Mouse (Mus musculus) embryonic facial prominence, embryonic 10.5 days (tissue): ENCODE results near the gene Dpf3. TPM values are rescaled to one million over a fixed set of nuclear protein-coding genes. Genes with fewer than 3 reads are reported as not detected.

ENCODE experiments used
- DNase-seq: peaks from one replicate; pipeline ENCODE4 v3.0.0-alpha.2; 2017; ENCODE audit warnings: low spot score
- H3K27ac ChIP-seq: fragments of 300-500 bp; sonication (generic); replicated peaks from 2 replicates; pipeline ENCODE4 v1.5.1; 2016; ENCODE audit warnings: mild to moderate bottlenecking
- H3K27me3 ChIP-seq: fragments of 300-500 bp; sonication (generic); replicated peaks from 2 replicates; pipeline ENCODE4 v1.6.1; 2016; ENCODE audit warnings: low read depth, mild to moderate bottlenecking; ENCODE audit not compliant: poor library complexity, severe bottlenecking
- H3K36me3 ChIP-seq: fragments of 300-500 bp; sonication (generic); replicated peaks from 2 replicates; pipeline ENCODE4 v1.6.1; 2016; ENCODE audit warnings: mild to moderate bottlenecking, moderate library complexity
- H3K4me1 ChIP-seq: fragments of 300-500 bp; sonication (generic); 2 replicates; pipeline ENCODE4 v1.6.1; 2016
- H3K4me3 ChIP-seq: fragments of 300-500 bp; sonication (generic); 2 replicates; pipeline ENCODE4 v1.5.1; 2016; ENCODE audit warnings: mild to moderate bottlenecking, moderate library complexity
- H3K9me3 ChIP-seq: fragments of 300-500 bp; sonication (generic); 2 replicates; pipeline ENCODE4 v1.6.1; 2016; ENCODE audit warnings: mild to moderate bottlenecking
- WGBS: fragments of 180-500 bp; shearing (Covaris S2); methylation state at CpG from one replicate; pipeline ENCODE4 v1.1.7; 2016; 5-methylcytosine and 5-hydroxymethylcytosine counted together
- polyA plus RNA-seq: library from polyadenylated mRNA; unstranded; fragments of >200 nt; fragmentation: Nextera tagmentation; extraction: Ambion mirVana; gene quantifications from 2 replicates; pipeline ENCODE4 v1.2.1, GENCODE M21; 2016

Dpf3 gene
- polyA plus RNA-seq, 1 experiment from 2014 or later, result 2.8 TPM

DNA sequence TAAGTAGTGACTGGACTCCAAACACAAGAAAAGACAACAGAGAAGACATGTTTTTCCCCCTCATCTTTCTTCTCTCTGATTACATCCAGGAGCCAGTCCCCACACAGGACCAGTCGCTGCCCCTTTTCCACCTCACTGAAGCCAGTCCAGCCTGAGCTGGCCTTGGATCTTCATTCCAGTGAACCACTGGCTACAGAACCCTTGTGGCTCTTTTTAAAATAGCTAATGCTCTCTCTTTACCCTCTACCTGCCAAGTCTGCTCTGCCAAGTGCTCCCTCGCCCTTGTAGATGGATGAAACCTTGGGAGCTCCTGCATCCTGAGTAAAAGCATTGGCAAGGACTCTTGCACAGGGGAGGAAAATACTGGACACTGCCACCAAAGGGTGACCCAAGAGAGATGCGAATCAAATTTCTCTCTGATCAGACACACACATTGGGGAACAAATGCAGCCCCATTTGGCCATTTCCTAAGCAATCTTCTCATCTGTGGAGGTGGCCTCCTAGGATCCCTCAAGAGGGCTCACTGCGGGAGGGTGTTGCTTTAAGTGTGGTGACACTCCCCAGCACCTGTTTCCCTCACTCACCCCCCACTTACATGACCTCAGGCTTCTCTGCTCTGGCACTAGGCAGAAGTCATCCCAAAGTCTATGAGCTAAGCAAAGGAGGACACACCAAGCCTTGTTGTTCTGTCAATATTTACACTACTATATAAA lies 7.9 kb upstream of the Dpf3 start:
- H3K4me1 ChIP-seq, result peaks cover 17% of the 10 kb centered on the region
- DNase-seq, result no peak
- no peaks in the 10 kb centered on the region for H3K36me3 ChIP-seq
- WGBS, result 69% methylated on average over 4 of the region's 4 CpGs
- H3K27me3 ChIP-seq, result peaks cover 8% of the 10 kb centered on the region
- H3K9me3 ChIP-seq, result peaks cover 5% of the 10 kb centered on the region; the same call in 1 of the 2 replicates
- no peak overlapping the region for H3K27ac ChIP-seq
- H3K4me3 ChIP-seq, result no peak overlapping the region

DNA sequence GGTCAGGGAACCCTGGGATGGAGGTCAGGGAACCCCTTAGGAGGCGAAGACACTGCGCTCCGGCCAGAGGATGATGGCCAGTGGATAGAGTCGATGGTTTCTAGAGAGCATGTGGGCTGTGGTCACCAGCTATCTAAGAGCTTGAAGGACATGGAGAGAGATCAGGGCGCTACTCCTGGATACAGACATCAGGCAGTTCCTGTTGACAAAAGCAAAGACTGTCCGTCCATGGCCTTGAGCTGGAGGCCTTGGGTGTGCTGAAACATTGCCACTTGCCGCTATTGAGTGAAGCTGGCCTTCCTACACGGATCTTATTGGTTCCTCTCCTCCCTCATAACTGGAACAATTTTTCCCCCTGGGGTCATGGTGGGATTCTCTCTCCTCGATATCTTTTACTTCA lies 6.7 kb upstream of the Dpf3 start:
- WGBS, result 81% methylated on average over 9 of the region's 9 CpGs
- peaks cover 20% of the 10 kb centered on the region for H3K27me3 ChIP-seq
- peaks cover 5% of the 10 kb centered on the region; the same call in 1 of the 2 replicates for H3K9me3 ChIP-seq
- DNase-seq, result no peak
- no peaks in the 10 kb centered on the region for H3K36me3 ChIP-seq
- H3K4me1 ChIP-seq, result peaks cover 15% of the 10 kb centered on the region
- H3K27ac ChIP-seq, result no peak overlapping the region
- H3K4me3 ChIP-seq, result no peak overlapping the region

DNA sequence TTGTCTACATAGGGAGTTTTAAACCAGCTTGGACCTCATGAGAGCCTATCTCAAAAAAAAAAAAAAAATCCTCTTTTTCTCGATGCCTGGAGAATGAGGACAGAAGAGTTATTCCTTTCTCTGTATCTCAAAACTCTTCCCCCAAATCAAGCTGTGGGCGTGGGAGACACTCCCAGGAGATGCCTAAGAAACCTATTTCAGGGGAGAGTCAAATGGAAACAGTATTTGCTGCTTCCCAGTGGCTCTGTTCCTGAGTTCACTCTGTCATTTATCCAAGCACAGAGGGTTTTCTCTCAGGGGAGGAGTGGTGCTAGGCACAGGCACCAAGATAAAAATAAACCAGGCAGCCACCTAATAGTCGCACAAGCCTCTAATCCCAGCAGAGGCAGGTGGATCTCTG lies 5.3 kb upstream of the Dpf3 start:
- no peaks in the 10 kb centered on the region for H3K36me3 ChIP-seq
- peaks cover 32% of the 10 kb centered on the region for H3K27me3 ChIP-seq
- H3K4me1 ChIP-seq, result peaks cover 28% of the 10 kb centered on the region
- 83% methylated on average over 3 of the region's 3 CpGs for WGBS
- no peak for DNase-seq
- no peak overlapping the region for H3K4me3 ChIP-seq
- H3K9me3 ChIP-seq, result peaks cover 5% of the 10 kb centered on the region; the same call in 1 of the 2 replicates
- no peak overlapping the region for H3K27ac ChIP-seq

DNA sequence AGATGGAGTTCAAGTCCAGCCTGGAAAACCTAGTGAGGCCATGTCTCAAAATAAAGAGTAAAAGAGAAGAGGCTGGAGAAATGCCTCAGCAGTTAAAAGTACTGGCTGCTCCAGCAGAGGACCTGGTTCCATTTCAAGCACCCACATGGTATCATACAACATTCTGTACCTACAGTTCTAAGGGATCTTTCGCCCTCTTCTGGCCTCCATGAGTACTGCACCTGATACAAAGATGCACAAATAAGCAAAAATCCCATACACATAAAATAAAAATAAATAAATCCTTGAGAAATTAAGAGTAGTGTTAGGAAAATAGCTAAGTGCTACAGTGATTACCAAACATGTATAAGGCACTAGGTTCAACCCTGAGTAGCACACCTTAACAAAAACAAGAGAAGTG lies 4.1 kb upstream of the Dpf3 start:
- WGBS, result 35% methylated on average over 1 of the region's 1 CpGs

DNA sequence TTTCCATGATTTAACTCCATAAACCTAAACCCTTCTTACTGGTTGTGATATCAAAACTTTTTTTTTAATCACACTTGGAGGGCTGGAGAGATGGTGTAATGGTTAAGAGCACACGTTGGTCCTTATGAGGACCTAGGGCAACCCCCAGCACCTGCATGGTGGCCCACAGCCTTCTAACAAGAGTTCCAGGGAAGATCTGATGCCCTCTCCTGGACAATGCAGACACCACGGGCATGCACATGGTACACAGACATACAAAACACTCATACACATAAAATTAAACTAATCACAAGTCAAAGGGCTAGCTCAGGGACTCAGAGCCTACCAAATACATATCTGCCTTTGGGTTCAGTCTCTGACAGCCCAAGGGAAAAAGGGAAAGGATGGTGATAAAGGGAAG lies 2.2 kb upstream of the Dpf3 start:
- Histone ChIP-seq H3K27ac (no peak overlapping the region), H3K9me3 (peaks cover 5% of the 10 kb centered on the region; the same call in 1 of the 2 replicates), H3K4me3 (no peak overlapping the region), H3K4me1 (peaks cover 37% of the 10 kb centered on the region), H3K36me3 (no peaks in the 10 kb centered on the region), H3K27me3 (peaks cover 52% of the 10 kb centered on the region)
- DNase-seq, result no peak
- 35% methylated on average over 2 of the region's 2 CpGs for WGBS

More for the DNA sequence above, 4.1 kb upstream of the Dpf3 start:
- Histone ChIP-seq H3K36me3 (no peaks in the 10 kb centered on the region), H3K27me3 (peaks cover 34% of the 10 kb centered on the region), H3K9me3 (peaks cover 5% of the 10 kb centered on the region; the same call in 1 of the 2 replicates), H3K4me3 (no peak overlapping the region), H3K27ac (no peak overlapping the region), H3K4me1 (peaks cover 34% of the 10 kb centered on the region)
- DNase-seq, result no peak

DNA sequence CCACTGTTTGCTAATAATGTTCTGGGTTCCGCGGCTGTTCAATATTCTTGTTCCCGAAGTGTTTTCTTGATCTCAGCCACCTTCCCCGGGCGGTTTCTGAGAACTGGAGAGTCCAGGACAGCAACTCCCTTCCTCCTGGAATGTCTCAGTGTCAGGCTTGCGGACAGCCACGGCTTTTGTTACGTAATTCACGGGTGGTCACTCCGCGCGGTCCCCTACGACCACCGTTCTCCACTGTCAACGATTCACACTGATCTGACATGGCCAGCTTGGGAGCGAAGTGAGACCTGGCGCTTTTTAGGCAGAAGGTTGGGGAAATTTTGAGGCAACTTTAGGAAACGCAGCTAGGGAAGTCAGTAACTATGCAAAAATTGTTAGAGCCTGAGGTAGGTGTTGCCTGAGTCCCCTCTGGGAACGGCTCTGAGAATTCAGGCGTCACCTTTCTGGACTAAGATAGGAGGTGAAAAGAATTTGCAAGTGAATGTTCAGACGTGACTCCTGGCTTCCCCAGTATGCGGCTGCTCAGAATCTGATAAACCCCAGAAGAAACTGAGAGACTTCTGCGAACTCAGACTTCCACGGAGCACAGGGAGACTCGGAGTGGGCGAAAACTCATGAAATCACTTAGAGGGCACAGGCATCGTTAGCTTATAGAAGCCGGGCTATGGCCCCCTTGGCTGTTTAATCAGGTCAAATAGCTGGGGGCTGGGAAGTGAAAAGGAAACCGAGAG lies 860 bp upstream of the Dpf3 start:
- Histone ChIP-seq H3K4me3 (peak overlapping the region; percentile 78), H3K9me3 (peaks cover 5% of the 10 kb centered on the region; the same call in 1 of the 2 replicates), H3K27me3 (peaks cover 59% of the 10 kb centered on the region), H3K4me1 (peaks cover 40% of the 10 kb centered on the region), H3K27ac (no peak overlapping the region), H3K36me3 (no peaks in the 10 kb centered on the region)
- DNase-seq, result peak; percentile 44
- WGBS, result under 1% methylated on average over 29 of the region's 29 CpGs

DNA sequence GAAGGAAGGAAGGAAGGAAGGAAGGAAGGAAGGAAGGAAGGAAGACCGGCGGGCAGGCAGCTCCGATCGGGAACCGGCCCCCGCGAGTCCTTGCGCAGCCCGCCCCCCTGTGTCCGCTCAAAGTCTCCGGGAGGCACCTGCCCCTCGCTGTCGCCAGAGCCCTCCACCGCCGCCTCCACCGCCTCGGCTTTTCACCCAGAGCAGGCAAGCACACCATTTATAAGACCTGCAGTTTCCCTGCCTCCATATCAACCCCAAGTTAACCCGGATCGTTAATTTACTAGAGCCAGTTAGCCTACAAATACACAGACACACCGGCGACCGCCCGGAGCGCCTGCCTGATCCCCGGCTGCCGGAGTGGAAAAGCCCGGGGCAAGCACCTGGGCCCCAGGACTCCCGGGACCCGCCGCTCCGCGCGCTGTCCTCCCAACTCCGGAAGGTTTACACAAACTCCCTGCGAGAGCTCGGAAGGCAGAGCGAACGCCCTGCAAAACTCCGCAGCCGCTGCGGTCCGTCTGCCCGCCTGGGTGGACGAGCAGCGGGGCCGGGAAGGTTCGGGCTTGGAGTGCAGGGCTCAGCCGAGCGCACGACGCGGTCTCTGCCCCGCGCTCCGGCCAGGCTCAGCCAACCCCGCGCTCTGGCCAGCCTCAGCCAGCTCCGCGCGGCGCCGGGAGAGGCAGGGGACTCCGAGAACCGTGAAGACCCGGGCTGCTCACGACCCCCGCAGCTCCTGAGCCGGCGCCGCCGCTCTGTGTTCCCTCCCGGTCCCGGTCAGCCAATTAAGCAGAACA lies 650 bp downstream of the Dpf3 start:
- Histone ChIP-seq H3K4me1 (peaks cover 40% of the 10 kb centered on the region), H3K36me3 (no peaks in the 10 kb centered on the region), H3K27me3 (peaks cover 63% of the 10 kb centered on the region), H3K27ac (peak overlapping the region; percentile 74; the same call in 1 of the 2 replicates), H3K4me3 (peak overlapping the region; percentile 78), H3K9me3 (peaks cover 5% of the 10 kb centered on the region; the same call in 1 of the 2 replicates)
- DNase-seq, result peak; percentile 73
- WGBS, result under 1% methylated on average over 73 of the region's 73 CpGs

DNA sequence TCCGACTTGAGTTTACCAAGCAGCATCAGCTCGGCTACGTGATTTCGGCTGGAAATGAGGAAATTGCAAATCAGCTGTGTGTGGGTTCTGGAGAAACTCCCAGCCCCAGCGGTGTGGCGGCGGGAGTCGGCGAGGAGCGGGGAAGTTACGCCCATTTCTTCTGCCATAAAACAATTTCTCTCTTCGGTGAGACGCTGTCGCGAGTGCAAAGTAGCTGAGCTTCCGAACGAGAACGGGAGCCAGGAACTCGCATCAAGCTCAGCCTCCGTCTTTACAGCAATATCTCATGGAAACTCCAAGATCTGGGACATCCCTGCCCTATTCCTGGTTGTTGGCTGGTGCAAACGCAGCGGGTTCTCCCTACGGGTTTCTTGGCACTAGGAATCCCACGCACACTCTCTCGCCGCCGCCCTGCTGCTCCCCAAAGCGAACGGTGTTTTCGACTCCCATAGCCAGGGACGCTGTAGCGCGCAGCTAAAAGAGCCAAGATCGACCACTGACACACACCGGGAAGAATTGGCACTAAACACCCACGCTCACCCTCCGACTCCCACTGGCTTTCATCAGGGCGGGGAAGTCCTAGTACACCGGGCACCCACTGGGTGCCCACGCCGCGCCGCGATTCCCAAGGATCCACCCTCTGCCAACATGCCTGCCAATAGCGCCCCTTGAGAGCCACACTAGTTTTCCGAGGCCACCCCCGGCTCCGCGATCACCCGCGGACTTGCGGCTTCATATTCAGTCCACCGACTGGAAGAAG lies 1.4 kb downstream of the Dpf3 start:
- H3K27ac ChIP-seq, result peak overlapping the region; percentile 74; the same call in 1 of the 2 replicates
- H3K4me1 ChIP-seq, result peaks cover 40% of the 10 kb centered on the region

DNA sequence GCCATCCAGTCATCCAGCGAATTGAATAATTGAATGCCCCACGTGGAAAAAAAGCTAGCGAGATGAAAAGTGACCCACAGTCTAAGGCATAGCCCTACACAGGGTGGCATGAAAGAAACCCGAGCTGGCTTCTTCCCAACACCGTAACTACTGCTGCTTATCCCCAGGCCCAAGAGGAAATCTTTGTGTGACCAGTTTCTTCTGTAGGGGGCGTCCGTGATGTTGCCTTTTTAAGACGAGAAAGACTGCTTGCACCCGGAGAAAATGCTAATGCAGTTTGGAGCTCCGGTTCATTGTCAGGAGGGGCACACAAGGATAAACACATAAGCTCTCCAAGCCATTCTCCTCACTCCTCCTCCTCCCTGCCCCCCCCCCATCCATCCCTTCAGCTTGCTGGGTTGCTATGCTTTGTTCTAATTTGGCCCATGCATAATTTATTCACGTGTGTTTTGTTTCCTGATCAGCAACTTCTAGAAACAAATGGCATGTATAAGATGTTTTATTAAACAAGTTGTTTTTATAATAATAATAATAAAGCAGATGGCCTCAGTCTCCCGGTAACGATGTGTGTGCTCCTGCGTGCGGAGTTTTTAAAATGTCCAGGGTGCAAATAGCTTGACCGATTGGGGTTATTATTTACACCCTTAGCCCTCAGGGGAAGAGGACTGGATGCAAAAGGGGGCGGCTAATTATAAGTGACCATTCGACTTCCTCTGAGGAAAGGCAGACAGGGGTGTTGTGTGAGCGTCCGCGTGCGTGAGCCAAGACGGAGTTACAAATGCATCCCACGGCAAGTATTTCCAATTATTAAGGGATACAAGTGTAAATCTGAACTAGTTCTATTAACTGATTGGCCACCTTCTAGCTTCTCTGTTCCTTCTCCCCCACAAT lies 2.4 kb downstream of the Dpf3 start:
- H3K27ac ChIP-seq, result no peak overlapping the region
- peak overlapping the region; percentile 78 for H3K4me3 ChIP-seq
- H3K27me3 ChIP-seq, result peaks cover 59% of the 10 kb centered on the region
- WGBS, result under 1% methylated on average over 24 of the region's 24 CpGs
- H3K4me1 ChIP-seq, result peaks cover 40% of the 10 kb centered on the region
- no peaks in the 10 kb centered on the region for H3K9me3 ChIP-seq
- peak; percentile 28 for DNase-seq
- no peaks in the 10 kb centered on the region for H3K36me3 ChIP-seq

More for the DNA sequence above, 1.4 kb downstream of the Dpf3 start:
- Histone ChIP-seq H3K27me3 (peaks cover 63% of the 10 kb centered on the region), H3K36me3 (no peaks in the 10 kb centered on the region), H3K9me3 (0 out of 2 replicates have a peak, but pooled peaks cover under 1% of the 10 kb centered on the region), H3K4me3 (peak overlapping the region; percentile 78)
- peak; percentile 57 for DNase-seq
- under 1% methylated on average over 53 of the region's 53 CpGs for WGBS

DNA sequence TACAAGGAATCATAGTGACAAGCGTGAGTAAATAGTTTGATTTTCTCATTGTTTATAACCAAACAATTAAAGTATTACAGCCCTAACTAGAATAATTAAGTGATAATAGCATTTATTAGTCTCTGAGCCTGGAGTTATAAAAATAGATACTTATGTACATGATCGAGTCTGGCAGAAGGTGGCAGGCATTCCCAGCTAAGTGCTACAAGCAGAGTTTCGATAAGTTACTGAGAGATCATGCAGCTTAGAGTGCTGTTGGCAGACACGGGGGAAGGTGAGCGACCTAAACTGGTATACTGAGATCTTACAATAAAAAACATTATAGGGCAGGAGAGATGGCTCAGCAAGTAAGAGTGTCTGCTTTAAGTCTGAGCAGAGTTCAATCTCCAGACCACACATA lies 3.9 kb downstream of the Dpf3 start:
- Histone ChIP-seq H3K36me3 (no peaks in the 10 kb centered on the region), H3K4me3 (no peak overlapping the region), H3K9me3 (no peaks in the 10 kb centered on the region), H3K27ac (no peak overlapping the region), H3K27me3 (peaks cover 45% of the 10 kb centered on the region), H3K4me1 (peaks cover 34% of the 10 kb centered on the region)
- DNase-seq, result no peak
- 70% methylated on average over 5 of the region's 5 CpGs for WGBS

DNA sequence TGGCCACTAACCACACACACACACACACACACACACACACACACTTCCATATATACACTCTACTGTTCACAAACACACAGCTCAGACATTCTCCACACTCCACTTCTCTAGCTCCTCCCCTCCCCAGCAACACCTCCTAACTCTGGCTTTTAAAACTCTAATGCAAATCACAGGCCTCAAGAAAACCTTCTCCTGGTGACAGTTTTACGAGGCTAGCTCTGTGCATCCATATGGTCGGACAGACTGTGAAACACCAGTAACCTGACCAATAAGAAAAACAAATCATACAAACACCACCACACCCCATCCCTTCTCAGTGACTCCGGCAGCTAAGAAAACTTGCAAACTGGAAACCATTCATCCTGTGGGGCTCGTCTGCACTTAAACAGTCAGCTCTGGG lies 6.1 kb downstream of the Dpf3 start:
- H3K27me3 ChIP-seq, result peaks cover 35% of the 10 kb centered on the region
- DNase-seq, result no peak
- H3K9me3 ChIP-seq, result no peaks in the 10 kb centered on the region
- peaks cover 19% of the 10 kb centered on the region for H3K4me1 ChIP-seq
- H3K4me3 ChIP-seq, result no peak overlapping the region
- WGBS, result 69% methylated on average over 4 of the region's 4 CpGs
- H3K36me3 ChIP-seq, result no peaks in the 10 kb centered on the region
- no peak overlapping the region for H3K27ac ChIP-seq
